Mouse (Mus musculus): ENCODE measurements at regions not wholly inside any gene's neighbourhood (a gene's known extent, or its start where the extent isn't known, plus 50 kb on each side); places are given as distances from the start of the nearest gene placed in this dataset.
"Not testable (repeated sequence)": the region's sequence is repeated elsewhere in the genome, so short reads cannot be mapped to it uniquely, and the experiment has no call there.

- Histone ChIP-seq H3K27me3 (ENCODE audit: insufficient read depth, low read length) (no peaks in the 10 kb centered on the region), H3K4me1 (ENCODE audit: insufficient read depth) (no peaks in the 10 kb centered on the region), H3K4me3 (ENCODE audit: low read depth, low read length) (no peak overlapping the region), H3K36me3 (ENCODE audit: insufficient read depth) (no peaks in the 10 kb centered on the region), H3K9me3 (ENCODE audit: low read depth, low read length) (no peaks in the 10 kb centered on the region), H3K27ac (ENCODE audit: low read depth) (no peak overlapping the region), H3K9ac (no peak overlapping the region), H3K4me2 (no peak overlapping the region)
- WGBS = 65% methylated on average over 2 of the region's 2 CpGs
- ATAC-seq (ENCODE audit: insufficient read depth) (no peak), DNase-seq (no peak)
- TF ChIP-seq CTCF (IDR thresholded peaks at IDR 0.05; ENCODE audit: low read depth) = no peak
These were observed 75.4 kb upstream of the Tcerg1l start for GRCm38 (mm10) chr7:138472891-138473455.

GRCm38 (mm10) chr7:138472371-138472770, 74.8 kb upstream of the Tcerg1l start:
- no peaks in the 10 kb centered on the region for H3K4me1 ChIP-seq (ENCODE audit: insufficient read depth)
- no peak overlapping the region for H3K9ac ChIP-seq
- H3K27ac ChIP-seq (ENCODE audit: low read depth) = no peak overlapping the region
- H3K4me2 ChIP-seq = no peak overlapping the region
- DNase-seq (no peak), ATAC-seq (ENCODE audit: insufficient read depth) (no peak)
- H3K27me3 ChIP-seq (ENCODE audit: insufficient read depth, low read length) = no peaks in the 10 kb centered on the region
- WGBS = 77% methylated on average over 5 of the region's 5 CpGs
- no peaks in the 10 kb centered on the region for H3K9me3 ChIP-seq (ENCODE audit: low read depth, low read length)
- TF ChIP-seq CTCF (IDR thresholded peaks at IDR 0.05; ENCODE audit: low read depth) = no peak
- H3K4me3 ChIP-seq (ENCODE audit: low read depth, low read length) = no peak overlapping the region
- no peaks in the 10 kb centered on the region for H3K36me3 ChIP-seq (ENCODE audit: insufficient read depth)

GRCm38 (mm10) chr7:138469211-138469610, 71.7 kb upstream of the Tcerg1l start:
- Histone ChIP-seq H3K27me3 (ENCODE audit: insufficient read depth, low read length) (no peaks in the 10 kb centered on the region), H3K4me3 (ENCODE audit: low read depth, low read length) (no peak overlapping the region), H3K9me3 (ENCODE audit: low read depth, low read length) (no peaks in the 10 kb centered on the region), H3K27ac (ENCODE audit: low read depth) (no peak overlapping the region), H3K36me3 (ENCODE audit: insufficient read depth) (no peaks in the 10 kb centered on the region), H3K9ac (no peak overlapping the region), H3K4me1 (ENCODE audit: insufficient read depth) (no peaks in the 10 kb centered on the region), H3K4me2 (no peak overlapping the region)
- DNase-seq = no peak
- WGBS = 67% methylated on average over 4 of the region's 4 CpGs
- TF ChIP-seq CTCF (IDR thresholded peaks at IDR 0.05; ENCODE audit: low read depth) = no peak
- no peak for ATAC-seq (ENCODE audit: insufficient read depth)

- Histone ChIP-seq H3K36me3 (ENCODE audit: insufficient read depth) (no peaks in the 10 kb centered on the region), H3K27me3 (ENCODE audit: insufficient read depth, low read length) (no peaks in the 10 kb centered on the region), H3K4me2 (no peak overlapping the region), H3K4me3 (ENCODE audit: low read depth, low read length) (no peak overlapping the region), H3K27ac (ENCODE audit: low read depth) (no peak overlapping the region), H3K9me3 (ENCODE audit: low read depth, low read length) (no peaks in the 10 kb centered on the region), H3K4me1 (ENCODE audit: insufficient read depth) (no peaks in the 10 kb centered on the region), H3K9ac (no peak overlapping the region)
- TF ChIP-seq CTCF (IDR thresholded peaks at IDR 0.05; ENCODE audit: low read depth) = no peak
- 70% methylated on average over 2 of the region's 2 CpGs for WGBS
- ATAC-seq (ENCODE audit: insufficient read depth) (no peak), DNase-seq (no peak)
These were observed 70.9 kb upstream of the Tcerg1l start for GRCm38 (mm10) chr7:138468436-138468835.

- H3K4me3 ChIP-seq (ENCODE audit: low read depth, low read length) = no peak overlapping the region
- no peak overlapping the region for H3K9ac ChIP-seq
- 57% methylated on average over 2 of the region's 2 CpGs for WGBS
- no peak overlapping the region for H3K27ac ChIP-seq (ENCODE audit: low read depth)
- TF ChIP-seq CTCF (IDR thresholded peaks at IDR 0.05; ENCODE audit: low read depth) = no peak
- H3K36me3 ChIP-seq (ENCODE audit: insufficient read depth) = no peaks in the 10 kb centered on the region
- no peaks in the 10 kb centered on the region for H3K4me1 ChIP-seq (ENCODE audit: insufficient read depth)
- H3K4me2 ChIP-seq = no peak overlapping the region
- ATAC-seq (ENCODE audit: insufficient read depth) (no peak), DNase-seq (no peak)
- H3K9me3 ChIP-seq (ENCODE audit: low read depth, low read length) = no peaks in the 10 kb centered on the region
- no peaks in the 10 kb centered on the region for H3K27me3 ChIP-seq (ENCODE audit: insufficient read depth, low read length)
These were observed 70.5 kb upstream of the Tcerg1l start for GRCm38 (mm10) chr7:138467981-138468380.

GRCm38 (mm10) chr7:138467386-138467785, 69.9 kb upstream of the Tcerg1l start:
- H3K4me2 ChIP-seq = no peak overlapping the region
- H3K9me3 ChIP-seq (ENCODE audit: low read depth, low read length) = no peaks in the 10 kb centered on the region
- no peak overlapping the region for H3K4me3 ChIP-seq (ENCODE audit: low read depth, low read length)
- no peak overlapping the region for H3K27ac ChIP-seq (ENCODE audit: low read depth)
- no peaks in the 10 kb centered on the region for H3K36me3 ChIP-seq (ENCODE audit: insufficient read depth)
- TF ChIP-seq CTCF (IDR thresholded peaks at IDR 0.05; ENCODE audit: low read depth) = no peak
- DNase-seq = no peak
- no peaks in the 10 kb centered on the region for H3K4me1 ChIP-seq (ENCODE audit: insufficient read depth)
- WGBS = 56% methylated on average over 1 of the region's 1 CpGs
- no peaks in the 10 kb centered on the region for H3K27me3 ChIP-seq (ENCODE audit: insufficient read depth, low read length)
- no peak for ATAC-seq (ENCODE audit: insufficient read depth)
- no peak overlapping the region for H3K9ac ChIP-seq

- no peak overlapping the region for H3K4me3 ChIP-seq (ENCODE audit: low read depth, low read length)
- H3K36me3 ChIP-seq (ENCODE audit: insufficient read depth) = no peaks in the 10 kb centered on the region
- no peaks in the 10 kb centered on the region for H3K4me1 ChIP-seq (ENCODE audit: insufficient read depth)
- no peaks in the 10 kb centered on the region for H3K9me3 ChIP-seq (ENCODE audit: low read depth, low read length)
- ATAC-seq (ENCODE audit: insufficient read depth) (no peak), DNase-seq (no peak)
- H3K9ac ChIP-seq = no peak overlapping the region
- H3K27me3 ChIP-seq (ENCODE audit: insufficient read depth, low read length) = no peaks in the 10 kb centered on the region
- no peak overlapping the region for H3K27ac ChIP-seq (ENCODE audit: low read depth)
- H3K4me2 ChIP-seq = no peak overlapping the region
- WGBS = 53% methylated on average over 7 of the region's 7 CpGs
- TF ChIP-seq CTCF (IDR thresholded peaks at IDR 0.05; ENCODE audit: low read depth) = no peak
These were observed 60.4 kb upstream of the Tcerg1l start for GRCm38 (mm10) chr7:138457964-138458363.

- Histone ChIP-seq H3K36me3 (ENCODE audit: insufficient read depth) (no peaks in the 10 kb centered on the region), H3K27me3 (ENCODE audit: insufficient read depth, low read length) (no peaks in the 10 kb centered on the region), H3K9me3 (ENCODE audit: low read depth, low read length) (no peaks in the 10 kb centered on the region), H3K27ac (ENCODE audit: low read depth) (no peak overlapping the region), H3K4me1 (ENCODE audit: insufficient read depth) (no peaks in the 10 kb centered on the region), H3K4me2 (no peak overlapping the region), H3K4me3 (ENCODE audit: low read depth, low read length) (no peak overlapping the region), H3K9ac (no peak overlapping the region)
- ATAC-seq (ENCODE audit: insufficient read depth) = no peak
- no peak for TF ChIP-seq CTCF (IDR thresholded peaks at IDR 0.05; ENCODE audit: low read depth)
- 84% methylated on average over 3 of the region's 3 CpGs for WGBS
- no peak for DNase-seq
These were observed 57.8 kb upstream of the Tcerg1l start for GRCm38 (mm10) chr7:138455371-138455770.

- not testable (repeated sequence) for H3K36me3 ChIP-seq (ENCODE audit: insufficient read depth); H3K4me2 ChIP-seq; ATAC-seq (ENCODE audit: insufficient read depth); H3K4me3 ChIP-seq (ENCODE audit: low read depth, low read length); H3K9me3 ChIP-seq (ENCODE audit: low read depth, low read length); H3K4me1 ChIP-seq (ENCODE audit: insufficient read depth); H3K27me3 ChIP-seq (ENCODE audit: insufficient read depth, low read length); DNase-seq; H3K27ac ChIP-seq (ENCODE audit: low read depth); H3K9ac ChIP-seq
- WGBS = 43% methylated on average over 14 of the region's 14 CpGs
These were observed 57.1 kb upstream of the Tcerg1l start for GRCm38 (mm10) chr7:138454498-138455225.

Measured in lung, embryonic 14.5 days (tissue).